9 mouse cellular contexts compared by ENCODE assay signal in the genomic region with DNA sequence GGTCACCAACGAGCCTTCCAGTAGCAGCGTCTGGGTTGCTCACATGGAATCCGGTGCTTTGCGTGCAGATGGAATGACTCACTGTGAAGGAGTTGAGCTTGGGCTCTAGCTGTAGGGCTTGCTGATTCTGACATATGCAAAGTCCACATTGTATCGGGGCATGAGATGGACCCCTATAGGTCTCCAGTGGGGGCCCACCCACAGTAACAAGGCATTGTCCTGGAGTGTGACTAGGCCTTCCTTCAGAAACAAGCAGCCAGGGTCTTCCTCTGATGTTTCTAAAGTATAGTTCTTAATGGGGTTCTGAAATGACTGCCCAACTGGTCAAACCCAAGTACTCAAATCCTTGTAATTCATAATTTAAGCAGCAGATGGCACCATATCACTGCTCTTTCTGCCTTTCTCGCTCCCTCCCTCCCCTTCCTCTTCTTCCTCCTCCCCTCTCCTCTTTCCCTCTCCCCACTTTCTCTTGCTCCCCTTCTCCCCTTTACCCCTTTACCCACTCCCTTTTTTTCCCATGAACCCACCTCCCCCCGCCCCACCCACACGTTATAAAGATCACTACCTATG. TPM values are rescaled to one million over a fixed set of nuclear protein-coding genes. Genes with fewer than 3 reads are reported as not detected.
DNase-seq lines count a peak whose midpoint lies in the region; ATAC-seq and TF ChIP-seq lines count a peak whose summit lies in the region.
"Had no signal": no experiment of that assay in that cellular context is flagged by ENCODE, and none has a peak within 500 bp of the region (broad histone marks: within the 10 kb centered on the region; RNA-seq: fewer than 3 reads in every experiment).

No protein-coding gene starts in this region.

- intact Hi-C loops in gastrocnemius, postnatal 36 days (cut with DNase I) = loop anchor here (5.0 kb wide), 1 partner anchor 453 kb away; no protein-coding TSS in a partner anchor

- H3K9me3 ChIP-seq in lung, postnatal 0 days (ENCODE audit: low read length) = no peaks in the 10 kb centered on the region
- H3K9me3 ChIP-seq: stomach, embryonic 15.5 days had no signal

- peak; percentile 73 for TF ChIP-seq CTCF in lung, postnatal 0 days (IDR thresholded peaks at IDR 0.05)

- H3K4me2 ChIP-seq in lung, postnatal 0 days (replicated peaks; ENCODE audit: low read depth, low read length) = no peak overlapping the region
- H3K4me2 ChIP-seq: stomach, embryonic 15.5 days had no signal

- no peaks in the 10 kb centered on the region for H3K4me1 ChIP-seq in lung, postnatal 0 days (ENCODE audit: insufficient read depth, low read depth, low read length)
- H3K4me1 ChIP-seq: stomach, embryonic 15.5 days had no signal

- peak; percentile 19 to 68 for DNase-seq in cerebellum, postnatal 10 days
- no peak for DNase-seq in cerebellum, postnatal 36 days
- DNase-seq in layer of hippocampus, adult 9-10 months (ENCODE audit: low spot score) = peak; percentile 11
- DNase-seq in layer of hippocampus, postnatal 25 days (ENCODE audit: extremely low spot score in 1 of 2, low spot score in 1 of 2) = no peak
- peak; percentile 48 for DNase-seq in adipocyte (ENCODE audit: low spot score)
- DNase-seq in lung, postnatal 0 days (ENCODE audit: low spot score) = peak; percentile 67
- DNase-seq in B cell, adult 2 months = no peak
- DNase-seq in gastrocnemius, postnatal 36 days = no peak

- WGBS in lung, postnatal 0 days = 44% methylated on average over 8 of the region's 8 CpGs

- H3K4me3 ChIP-seq in lung, postnatal 0 days (ENCODE audit: low read depth, low read length) = no peak overlapping the region
- H3K4me3 ChIP-seq: stomach, embryonic 15.5 days had no signal

- H3K36me3 ChIP-seq in lung, postnatal 0 days (ENCODE audit: insufficient read depth, low read length) = no peaks in the 10 kb centered on the region
- H3K36me3 ChIP-seq: stomach, embryonic 15.5 days had no signal

- no peak for ATAC-seq in lung, postnatal 0 days

- H3K9ac ChIP-seq in lung, postnatal 0 days (replicated peaks; ENCODE audit: low read depth) = no peak overlapping the region
- H3K9ac ChIP-seq: stomach, embryonic 15.5 days had no signal

- TF ChIP-seq EP300 in lung, postnatal 0 days (IDR thresholded peaks at IDR 0.05) = no peak

- no peaks in the 10 kb centered on the region for H3K27me3 ChIP-seq in lung, postnatal 0 days (replicated peaks; ENCODE audit: insufficient read depth, low read length)
- H3K27me3 ChIP-seq: stomach, embryonic 15.5 days had no signal

- no peak overlapping the region for H3K27ac ChIP-seq in lung, postnatal 0 days (ENCODE audit: low read length)
- H3K27ac ChIP-seq: stomach, embryonic 15.5 days had no signal

RNA-seq across cellular contexts. Expression of gene Tfap2a, which starts 46.1 kb away (rescaled TPM):
- under 1 TPM; 0.09 to 0.52 TPM for total RNA-seq in layer of hippocampus, postnatal 25 days (2021)
- polyA plus RNA-seq in lung, postnatal 0 days (2015; fragmentation: Nextera tagmentation; extraction: Ambion mirVana) = 0.05 and 0.16 TPM in 2 replicates
- not detected for total RNA-seq in gastrocnemius, postnatal 36 days (2021)

Comparison
In these comparisons a context has a peak if more than half of its experiments do, and no peak if none do; other contexts are left out.
1. DNase-seq: peak in cerebellum, postnatal 10 days (2 of 2), layer of hippocampus, adult 9-10 months (single experiment), adipocyte (single experiment) and lung, postnatal 0 days (single experiment); none in cerebellum, postnatal 36 days (0 of 2), layer of hippocampus, postnatal 25 days (0 of 2), B cell, adult 2 months (0 of 2) and gastrocnemius, postnatal 36 days (0 of 2).